Mouse (Mus musculus) G1E (cell line): ENCODE results near the gene Rpl9-ps6.

ENCODE experiments used
- CTCF ChIP-seq: IDR thresholded peaks from 2 replicates; pipeline ENCODE4 v1.5.1; 2012; ENCODE audit warnings: low read depth, low read length, inconsistent platforms, mixed read lengths
- GATA1 ChIP-seq: IDR thresholded peaks from 2 replicates; pipeline ENCODE4 v1.6.1; 2012; ENCODE audit warnings: borderline replicate concordance, low read length, inconsistent platforms, mixed read lengths
- TAL1 ChIP-seq: conservative IDR thresholded peaks from 2 replicates; pipeline ENCODE4 v1.6.1; 2012; ENCODE audit warnings: low read depth, low read length, inconsistent platforms, mixed read lengths

GRCm38 (mm10) chr19:32480255-32480654 is 13.9 kb upstream of the Rpl9-ps6 start:
- TF ChIP-seq CTCF (no peak), GATA1 (no peak), TAL1 (no peak)
